Mouse (Mus musculus) embryo, embryonic 11.5 days (tissue): ENCODE data around the gene Adam29.
A peak's percentile ranks its signal among the peaks of the same experiment; 100 is the strongest.

Source experiments
- DNase-seq: peaks from one replicate; pipeline ENCODE4 v3.0.0-alpha.2; 2012; ENCODE audit warnings: low read depth, low spot score

Adam29 gene

DNA sequence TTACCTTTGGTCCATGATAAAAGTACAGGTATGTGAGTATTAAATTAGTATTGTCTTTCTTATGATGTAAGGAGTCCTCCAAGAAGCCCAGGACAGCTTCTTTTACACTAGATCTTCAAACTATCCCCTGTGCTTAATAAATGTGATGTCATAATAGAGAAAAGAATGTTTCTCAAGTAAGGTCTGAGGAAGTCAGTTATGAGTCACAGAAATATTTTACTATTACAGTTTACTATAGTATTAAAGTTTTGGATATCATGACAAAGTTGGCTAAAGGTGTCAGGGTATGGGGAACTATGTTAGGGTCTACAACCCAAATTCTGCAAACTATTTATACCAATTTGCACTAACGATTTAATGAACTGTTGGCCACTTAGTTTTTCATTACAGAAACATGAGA, at the start of gene Adam29:
Gene Adam29, minus strand, starts transcription at position 101 of the 400 bp plus-strand sequence.
- DNase-seq: no peak

DNA sequence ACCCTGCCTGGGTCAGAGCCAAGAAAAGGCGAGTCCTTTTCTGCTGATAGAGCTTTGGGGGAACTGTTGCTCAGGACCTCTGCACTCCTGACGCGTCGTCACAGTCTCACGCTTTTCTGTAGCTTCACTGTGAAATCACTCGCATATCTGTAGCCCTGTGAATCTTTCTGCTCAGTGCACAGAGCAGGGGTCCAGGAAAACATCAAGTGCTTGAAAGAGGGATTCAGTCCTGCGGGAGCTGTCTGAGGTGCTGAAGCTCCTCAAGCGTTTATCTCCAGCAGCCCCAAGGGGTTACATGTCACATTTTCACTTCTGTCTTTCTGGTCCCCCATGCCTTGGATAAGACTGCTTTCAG, 33.8 kb upstream of the Adam29 start:
- peak; percentile 69 for DNase-seq

DNA sequence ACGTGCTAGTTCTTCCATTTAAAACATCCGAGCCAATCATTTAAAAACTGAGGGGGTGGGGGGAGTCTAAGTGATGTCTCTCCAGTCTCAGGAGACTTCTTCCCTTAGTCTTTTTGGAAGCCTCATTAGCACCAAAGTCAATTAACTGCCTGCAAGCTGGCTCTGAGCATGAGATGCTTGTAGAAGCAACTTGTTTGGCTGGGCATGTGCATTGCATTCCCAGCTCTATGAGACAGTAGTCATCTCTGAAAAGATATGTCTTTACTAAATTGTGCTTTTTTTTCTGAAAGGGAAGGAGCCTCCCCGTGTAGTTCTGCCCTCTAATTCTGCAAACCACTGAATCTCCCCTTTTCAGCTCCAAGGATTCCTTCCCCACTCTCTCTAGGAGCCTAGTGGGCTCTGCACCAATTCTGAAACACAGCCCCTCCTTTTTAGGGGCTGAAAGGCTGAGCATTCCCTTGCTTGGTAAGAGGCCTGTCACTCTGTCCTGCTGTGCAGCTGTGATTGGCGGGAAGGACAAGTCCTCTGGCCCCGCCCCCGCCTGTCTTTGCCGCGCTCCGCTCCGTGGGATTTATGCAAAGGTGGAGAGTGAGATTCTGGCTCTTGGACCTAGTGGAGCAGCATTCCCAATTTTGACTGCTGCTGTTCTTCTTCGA, 33.2 kb upstream of the Adam29 start, which contains the start of gene Glra3:
Gene Glra3, plus strand, starts transcription at position 591 of the 656 bp plus-strand sequence.
- DNase-seq: peak; percentile 11
